Mouse (Mus musculus) stomach, embryonic 16.5 days (tissue): ENCODE data around the gene Hyal3. TPM values are rescaled to one million over a fixed set of nuclear protein-coding genes. Genes with fewer than 3 reads are reported as not detected.
A peak's percentile ranks its signal among the peaks of the same experiment; 100 is the strongest.

ENCODE experiments used
- ATAC-seq: fragments of 200-750 bp; cut with Nextera tagmentation; 2 replicates; pipeline ENCODE4 v1.8.0; 2017; ENCODE audit warnings: moderate number of reproducible peaks, moderate TSS enrichment; ENCODE audit not compliant: insufficient read depth, low FRiP score
- H3K27ac ChIP-seq: fragments of 300-500 bp; sonication (generic); 2 replicates; pipeline ENCODE4 v1.5.1; 2014; ENCODE audit warnings: low read length
- H3K27me3 ChIP-seq: fragments of 300-500 bp; sonication (generic); 2 replicates; pipeline ENCODE4 v1.6.1; 2014; ENCODE audit warnings: low read length, control low read depth, mixed read lengths; ENCODE audit not compliant: control insufficient read depth, insufficient read depth
- H3K36me3 ChIP-seq: fragments of 300-500 bp; sonication (generic); 2 replicates; pipeline ENCODE4 v1.6.1; 2014; ENCODE audit warnings: low read length; ENCODE audit not compliant: control insufficient read depth, insufficient read depth
- H3K4me1 ChIP-seq: fragments of 300-500 bp; sonication (generic); 2 replicates; pipeline ENCODE4 v1.6.1; 2014; ENCODE audit warnings: low read length, control low read depth, mixed read lengths; ENCODE audit not compliant: control insufficient read depth, insufficient read depth
- H3K4me2 ChIP-seq: fragments of 300-500 bp; sonication (generic); 2 replicates; pipeline ENCODE4 v1.6.1; 2014; ENCODE audit warnings: low read depth, low read length, mixed read lengths
- H3K4me3 ChIP-seq: fragments of 300-500 bp; sonication (generic); replicated peaks from 2 replicates; pipeline ENCODE4 v1.5.1; 2014; ENCODE audit warnings: mild to moderate bottlenecking, low read length
- H3K9ac ChIP-seq: fragments of 300-500 bp; sonication (generic); 2 replicates; pipeline ENCODE4 v1.6.1; 2014; ENCODE audit warnings: low read length
- H3K9me3 ChIP-seq: fragments of 300-500 bp; sonication (generic); replicated peaks from 2 replicates; pipeline ENCODE4 v1.6.1; 2016; ENCODE audit warnings: low read length, control low read depth; ENCODE audit not compliant: control insufficient read depth
- WGBS: fragments of 180-500 bp; shearing (Covaris S2); extraction: QIAGEN DNeasy Blood & Tissue Kit; methylation state at CpG from one replicate; pipeline ENCODE4 v1.1.7; 2014; 5-methylcytosine and 5-hydroxymethylcytosine counted together
- polyA plus RNA-seq: library from polyadenylated mRNA; unstranded; fragments of >200 nt; fragmentation: Nextera tagmentation; extraction: Ambion mirVana; gene quantifications from 2 replicates; pipeline ENCODE4 v1.2.1, GENCODE M21; 2015

Gene Hyal3
- polyA plus RNA-seq, 1 experiment from 2014 or later, result 1.4 TPM

GRCm38 (mm10) chr9:107541474-107542351 is 38.9 kb upstream of the Hyal3 start, which contains the start of the genes Cyb561d2 and Nprl2:
TSS of gene Cyb561d2 (minus strand) at chr9:107542193.
TSS of gene Nprl2 (plus strand) at chr9:107542226.
- ATAC-seq, result peak; percentile 91
- Histone ChIP-seq H3K4me2 (peak within 1 kb of the TSS; percentile 76), H3K4me1 (peaks cover 24% of the 10 kb centered on the region), H3K27ac (peak within 1 kb of the TSS; percentile 64; the same call in 1 of the 2 replicates), H3K27me3 (no peaks in the 10 kb centered on the region), H3K9me3 (no peaks in the 10 kb centered on the region), H3K36me3 (peaks cover 23% of the 10 kb centered on the region; the same call in 1 of the 2 replicates), H3K9ac (peak within 1 kb of the TSS; percentile 74), H3K4me3 (peak within 1 kb of the TSS; percentile 66)
- under 1% methylated on average over 46 of the region's 46 CpGs for WGBS

- no peaks in the 10 kb centered on the region for H3K9me3 ChIP-seq
- 0 out of 2 replicates have a peak overlapping the region, but pooled peaks have one; percentile 2 for H3K27ac ChIP-seq
- peak overlapping the region; percentile 76 for H3K4me2 ChIP-seq
- peaks cover 23% of the 10 kb centered on the region; the same call in 1 of the 2 replicates for H3K36me3 ChIP-seq
- 0 out of 2 replicates have a peak, but pooled peaks have one; percentile 3 for ATAC-seq
- 2% methylated on average over 11 of the region's 11 CpGs for WGBS
- peak overlapping the region; percentile 74 for H3K9ac ChIP-seq
- no peaks in the 10 kb centered on the region for H3K27me3 ChIP-seq
- H3K4me3 ChIP-seq, result peak overlapping the region; percentile 66
- H3K4me1 ChIP-seq, result peaks cover 25% of the 10 kb centered on the region
Measured at GRCm38 (mm10) chr9:107542352-107542686, 38.3 kb upstream of the Hyal3 start.

- H3K9ac ChIP-seq, result peak overlapping the region; percentile 74
- H3K4me3 ChIP-seq, result peak overlapping the region; percentile 66
- H3K4me2 ChIP-seq, result peak overlapping the region; percentile 76
- WGBS, result 21% methylated on average over 8 of the region's 8 CpGs
- no peaks in the 10 kb centered on the region for H3K27me3 ChIP-seq
- ATAC-seq, result 0 out of 2 replicates have a peak, but pooled peaks have one; percentile 9
- H3K9me3 ChIP-seq, result no peaks in the 10 kb centered on the region
- H3K4me1 ChIP-seq, result peaks cover 26% of the 10 kb centered on the region
- 0 out of 2 replicates have a peak overlapping the region, but pooled peaks have one; percentile 2 for H3K27ac ChIP-seq
- H3K36me3 ChIP-seq, result peaks cover 23% of the 10 kb centered on the region; the same call in 1 of the 2 replicates
Measured at GRCm38 (mm10) chr9:107542721-107543120, 37.9 kb upstream of the Hyal3 start.

DNA sequence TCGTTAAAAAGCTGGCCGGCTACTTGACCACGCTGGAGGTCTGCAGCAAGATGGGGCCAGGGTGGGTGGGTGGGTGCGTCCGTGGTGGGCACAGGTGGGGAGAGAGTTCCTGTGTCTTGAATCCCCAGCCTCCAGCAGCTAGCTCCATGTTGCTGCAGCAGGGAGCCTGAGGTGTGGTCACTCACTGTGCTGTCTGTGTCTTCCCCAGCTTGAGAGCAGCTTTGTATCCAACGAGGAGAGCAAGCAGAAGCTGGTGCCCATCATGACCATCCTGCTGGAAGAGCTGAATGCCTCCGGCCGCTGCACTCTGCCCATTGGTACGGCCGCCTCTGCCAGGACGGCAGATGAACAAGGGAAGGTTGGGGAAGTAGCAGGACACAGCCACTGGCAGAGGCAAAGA is 37.3 kb upstream of the Hyal3 start:
- Histone ChIP-seq H3K27ac (no peak overlapping the region), H3K4me2 (peak overlapping the region; percentile 76), H3K9ac (peak overlapping the region; percentile 74; the same call in 1 of the 2 replicates), H3K4me1 (peaks cover 26% of the 10 kb centered on the region), H3K36me3 (0 out of 2 replicates have a peak, but pooled peaks cover 18% of the 10 kb centered on the region), H3K4me3 (no peak overlapping the region; the same call in 1 of the 2 replicates), H3K9me3 (no peaks in the 10 kb centered on the region), H3K27me3 (no peaks in the 10 kb centered on the region)
- ATAC-seq, result no peak
- 79% methylated on average over 11 of the region's 11 CpGs for WGBS

- WGBS, result 94% methylated on average over 17 of the region's 17 CpGs
- no peak for ATAC-seq
- Histone ChIP-seq H3K9ac (no peak overlapping the region), H3K4me2 (no peak overlapping the region), H3K9me3 (no peaks in the 10 kb centered on the region), H3K27me3 (no peaks in the 10 kb centered on the region), H3K4me1 (peaks cover 26% of the 10 kb centered on the region), H3K4me3 (no peak overlapping the region), H3K36me3 (0 out of 2 replicates have a peak, but pooled peaks cover 11% of the 10 kb centered on the region), H3K27ac (no peak overlapping the region)
Measured at GRCm38 (mm10) chr9:107544196-107544700, 36.4 kb upstream of the Hyal3 start.

- no peak overlapping the region for H3K4me3 ChIP-seq
Measured at GRCm38 (mm10) chr9:107544729-107545128, 35.9 kb upstream of the Hyal3 start.

DNA sequence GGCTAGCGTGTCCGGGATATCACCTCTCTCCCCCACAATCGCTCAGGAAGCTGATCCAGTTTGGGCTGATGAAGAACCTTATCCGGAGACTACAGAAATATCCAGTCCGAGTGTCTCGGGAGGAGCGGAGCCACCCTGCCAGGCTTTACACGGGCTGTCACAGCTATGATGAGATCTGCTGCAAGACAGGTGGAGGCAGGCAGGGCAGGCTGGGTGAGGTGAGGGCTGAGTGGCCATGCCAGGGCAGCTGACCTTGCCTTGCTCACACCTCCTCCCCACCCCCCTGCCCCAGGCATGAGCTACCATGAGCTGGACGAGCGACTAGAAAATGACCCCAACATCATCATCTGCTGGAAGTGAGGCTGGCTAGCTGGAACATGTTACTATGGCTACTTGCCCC is 35.4 kb upstream of the Hyal3 start:
- Histone ChIP-seq H3K9ac (no peak overlapping the region), H3K27me3 (no peaks in the 10 kb centered on the region), H3K27ac (no peak overlapping the region), H3K4me2 (no peak overlapping the region), H3K4me1 (peaks cover 26% of the 10 kb centered on the region), H3K9me3 (no peaks in the 10 kb centered on the region), H3K36me3 (0 out of 2 replicates have a peak, but pooled peaks cover 11% of the 10 kb centered on the region), H3K4me3 (no peak overlapping the region)
- 88% methylated on average over 10 of the region's 10 CpGs for WGBS
- ATAC-seq, result no peak

More at GRCm38 (mm10) chr9:107544729-107545128, 35.9 kb upstream of the Hyal3 start:
- Histone ChIP-seq H3K9ac (no peak overlapping the region), H3K36me3 (0 out of 2 replicates have a peak, but pooled peaks cover 11% of the 10 kb centered on the region), H3K27me3 (no peaks in the 10 kb centered on the region), H3K9me3 (no peaks in the 10 kb centered on the region), H3K4me2 (no peak overlapping the region), H3K4me1 (peaks cover 26% of the 10 kb centered on the region), H3K27ac (no peak overlapping the region)
- ATAC-seq, result no peak
- WGBS, result 90% methylated on average over 12 of the region's 12 CpGs

DNA sequence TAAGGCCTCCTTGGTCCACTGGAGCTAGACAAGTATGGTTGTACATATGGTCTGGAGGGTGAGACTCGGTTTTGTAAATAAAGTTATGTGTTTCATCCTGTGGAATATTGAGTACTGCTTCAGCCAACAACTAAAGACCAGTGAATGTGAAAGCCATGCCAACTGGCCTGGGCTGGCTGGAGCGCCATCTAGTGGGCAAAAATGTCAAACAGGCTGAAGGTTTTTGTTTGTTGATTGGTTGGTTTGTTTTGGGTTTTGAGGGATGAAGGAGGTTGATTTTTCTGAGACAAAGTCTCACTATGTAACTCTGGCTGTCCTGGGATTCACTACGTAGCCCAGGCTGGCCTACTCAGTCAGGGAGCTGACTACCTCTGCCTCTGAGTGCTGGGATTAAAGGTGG is 35.0 kb upstream of the Hyal3 start:
- Histone ChIP-seq H3K9me3 (no peaks in the 10 kb centered on the region), H3K4me3 (no peak overlapping the region), H3K36me3 (0 out of 2 replicates have a peak, but pooled peaks cover 11% of the 10 kb centered on the region), H3K27ac (no peak overlapping the region), H3K4me1 (peaks cover 26% of the 10 kb centered on the region), H3K9ac (no peak overlapping the region), H3K27me3 (no peaks in the 10 kb centered on the region), H3K4me2 (no peak overlapping the region)
- 9% methylated on average over 3 of the region's 3 CpGs for WGBS
- ATAC-seq, result no peak
